Mouse (Mus musculus) activated CD4-positive, CD25-positive, alpha-beta regulatory T cell, adult 4 months (primary cell): ENCODE data around the gene Kcnh6. TPM values are rescaled to one million over a fixed set of nuclear protein-coding genes. Genes with fewer than 3 reads are reported as not detected.
A peak's percentile ranks its signal among the peaks of the same experiment; 100 is the strongest.

ENCODE experiments used
- ATAC-seq: one replicate; pipeline ENCODE4 v1.8.0; 2017
- polyA plus RNA-seq, 2 experiments: library from polyadenylated mRNA; unstranded; fragments of 100-300 nt; shearing (Covaris generic); gene quantifications; one replicate each; pipeline ENCODE4 v1.2.1; 2017

Kcnh6 gene
- polyA plus RNA-seq, 2 experiments from 2014 or later, result not detected

GRCm38 (mm10) chr11:106065073-106065922, 57.4 kb downstream of the Kcnh6 start:
- peak; percentile 8 for ATAC-seq

- peak; percentile 95 for ATAC-seq
Observed at GRCm38 (mm10) chr11:106065923-106066571, 58.1 kb downstream of the Kcnh6 start, which contains the start of gene Taco1. TSS of gene Taco1 (plus strand) at chr11:106066061.

GRCm38 (mm10) chr11:106066616-106067015, 58.7 kb downstream of the Kcnh6 start:
- peak; percentile 8 for ATAC-seq

GRCm38 (mm10) chr11:106073774-106074173, 65.8 kb downstream of the Kcnh6 start:
- ATAC-seq, result no peak

- peak; percentile 63 for ATAC-seq
Observed at GRCm38 (mm10) chr11:106076321-106076720, 68.4 kb downstream of the Kcnh6 start.

Other genes with a start within 250 kb of the Kcnh6 start
- 1 to 10 TPM in 1 of 2 experiments, under 1 TPM in 1; 0.63 to 1.4 TPM for gene Cyb561, start 54.8 kb upstream of the Kcnh6 start, polyA plus RNA-seq
- under 1 TPM in 1 of 2 experiments, not detected in 1; 0.11 TPM for gene Ace, start 40.2 kb upstream of the Kcnh6 start, polyA plus RNA-seq
- not detected for gene Ace3, start 13.4 kb upstream of the Kcnh6 start, polyA plus RNA-seq
- 10 to 100 TPM; 22.9 to 23.3 TPM for gene Dcaf7, start 28.7 kb downstream of the Kcnh6 start, polyA plus RNA-seq
- 10 to 100 TPM; 11.8 to 13.2 TPM for gene Taco1, start 57.9 kb downstream of the Kcnh6 start, polyA plus RNA-seq
- gene Map3k3, start 76.5 kb downstream of the Kcnh6 start, polyA plus RNA-seq, result 10 to 100 TPM; 14.8 to 21.2 TPM
- not detected for gene Gm10840, start 152.7 kb downstream of the Kcnh6 start, polyA plus RNA-seq
- gene Limd2, start 152.7 kb downstream of the Kcnh6 start, polyA plus RNA-seq, result 100 to 1,000 TPM; 633 to 743 TPM
- gene Strada, start 194.0 kb downstream of the Kcnh6 start, polyA plus RNA-seq, result 10 to 100 TPM; 30.1 to 33.5 TPM
- gene Ccdc47, start 208.2 kb downstream of the Kcnh6 start, polyA plus RNA-seq, result 10 to 100 TPM; 65.0 to 74.5 TPM
- gene Ddx42, start 208.8 kb downstream of the Kcnh6 start, polyA plus RNA-seq, result 10 to 100 TPM; 59.1 to 71.5 TPM
- gene Ftsj3, start 248.0 kb downstream of the Kcnh6 start, polyA plus RNA-seq, result 10 to 100 TPM; 43.4 to 53.4 TPM
- 100 to 1,000 TPM; 140 to 180 TPM for gene Psmc5, start 248.0 kb downstream of the Kcnh6 start, polyA plus RNA-seq